Mouse (Mus musculus): ENCODE measurements around the gene Lhfpl5.
A peak's percentile ranks its signal among the peaks of the same experiment; 100 is the strongest.
"Not testable (repeated sequence)": the region's sequence is repeated elsewhere in the genome, so short reads cannot be mapped to it uniquely, and the experiment has no call there.

Lhfpl5 gene

GRCm38 (mm10) chr17:28575244-28576125, at the start of gene Lhfpl5:
Gene Lhfpl5, plus strand, starts transcription at chr17:28575641.
- DNase-seq (ENCODE audit: low spot score) = peak; percentile 24

DNA sequence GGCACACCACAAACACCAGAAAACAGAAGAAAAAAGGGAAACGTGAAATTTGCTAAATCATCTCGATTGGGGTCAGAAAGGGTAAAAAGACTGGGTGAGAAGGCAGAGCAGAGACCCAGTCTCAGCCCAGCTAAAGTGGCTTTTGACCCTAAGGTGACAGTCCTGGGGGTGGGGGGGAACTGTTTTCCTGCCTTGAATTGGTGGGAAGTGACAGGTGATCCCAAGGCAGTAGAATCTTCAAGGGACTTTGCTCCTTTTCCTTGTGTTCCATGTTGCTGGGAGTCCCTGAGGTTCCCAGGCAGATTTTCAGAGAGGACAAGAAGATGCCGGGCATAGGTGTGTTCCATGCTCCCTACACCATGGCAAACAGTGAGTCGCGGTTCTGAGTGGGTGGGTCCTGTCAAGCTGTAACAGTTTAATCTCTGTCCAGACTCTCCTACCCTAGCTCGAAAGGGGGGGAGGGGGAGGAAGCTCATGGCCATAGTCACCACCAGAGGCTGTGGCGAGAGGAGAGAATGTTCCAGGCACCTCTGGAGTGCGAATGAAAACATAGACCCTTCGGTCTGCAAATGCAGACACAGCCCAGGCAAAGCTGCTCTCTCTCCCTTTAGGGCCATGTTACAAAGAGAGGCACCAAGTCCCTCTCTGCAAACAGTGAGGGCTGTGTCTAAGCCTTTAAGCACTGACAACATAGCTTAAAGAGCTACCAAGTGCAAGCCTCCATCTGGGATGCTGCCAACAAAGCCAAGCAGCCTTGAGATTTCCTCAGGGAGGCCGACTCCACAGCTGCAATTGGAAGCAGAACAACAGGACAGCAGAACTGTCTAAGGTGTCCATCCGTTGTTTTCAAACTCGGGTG, 48.0 kb upstream of the Lhfpl5 start:
- no peak for DNase-seq (ENCODE audit: low spot score)

DNA sequence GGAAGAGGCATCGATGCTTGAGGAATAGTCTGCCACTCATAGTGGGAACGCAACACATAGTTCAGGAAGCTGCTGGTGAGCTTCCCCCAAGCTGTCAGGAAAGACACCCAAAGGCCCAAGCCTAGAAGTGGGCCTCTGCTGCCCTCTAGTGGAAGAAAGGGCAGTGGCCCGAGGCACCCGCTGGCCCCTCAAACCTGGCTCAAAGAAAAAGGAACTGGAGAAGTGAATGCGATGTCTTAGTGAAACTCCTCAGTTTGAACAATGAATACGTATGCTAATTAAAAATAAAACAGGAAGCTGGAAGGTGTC, 47.4 kb upstream of the Lhfpl5 start:
- DNase-seq (ENCODE audit: low spot score) = peak; percentile 87

- no peak for DNase-seq (ENCODE audit: low spot score)
Observed at GRCm38 (mm10) chr17:28529116-28529515, 46.3 kb upstream of the Lhfpl5 start.

- no peak for DNase-seq (ENCODE audit: low spot score)
Observed at GRCm38 (mm10) chr17:28530506-28530905, 44.9 kb upstream of the Lhfpl5 start, which contains the start of gene Armc12. Gene Armc12, plus strand, starts transcription at chr17:28530806.

- no peak for DNase-seq (ENCODE audit: low spot score)
Observed at GRCm38 (mm10) chr17:28531946-28532345, 43.5 kb upstream of the Lhfpl5 start.

DNA sequence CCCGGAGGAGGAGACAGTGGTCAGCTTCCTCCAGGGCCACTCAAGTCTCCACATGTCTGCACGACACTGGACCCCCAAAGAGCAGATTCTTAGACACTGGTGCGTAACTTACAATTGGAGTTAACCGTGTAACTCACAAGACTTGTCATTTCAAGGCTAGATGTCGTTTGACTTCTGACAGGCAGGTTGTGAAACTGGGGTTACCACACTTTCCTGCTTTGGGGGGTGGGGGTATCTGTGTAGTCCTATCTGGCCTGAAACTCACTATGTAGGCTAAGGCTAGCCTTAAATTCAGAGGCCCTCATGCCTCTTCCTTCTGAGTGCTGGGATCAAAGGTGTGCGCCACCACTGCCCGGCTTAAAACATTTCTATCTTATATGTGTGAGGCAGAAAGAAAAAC, 42.9 kb upstream of the Lhfpl5 start:
- DNase-seq (ENCODE audit: low spot score) = no peak

- DNase-seq (ENCODE audit: low spot score) = no peak
Observed at GRCm38 (mm10) chr17:28533327-28533726, 42.1 kb upstream of the Lhfpl5 start.

- DNase-seq (ENCODE audit: low spot score) = no peak
Observed at GRCm38 (mm10) chr17:28537881-28538280, 37.6 kb upstream of the Lhfpl5 start.

- DNase-seq (ENCODE audit: low spot score) = no peak
Observed at GRCm38 (mm10) chr17:28546925-28547324, 28.5 kb upstream of the Lhfpl5 start.

- no peak for DNase-seq (ENCODE audit: low spot score)
Observed at GRCm38 (mm10) chr17:28548550-28548949, 26.9 kb upstream of the Lhfpl5 start.

DNA sequence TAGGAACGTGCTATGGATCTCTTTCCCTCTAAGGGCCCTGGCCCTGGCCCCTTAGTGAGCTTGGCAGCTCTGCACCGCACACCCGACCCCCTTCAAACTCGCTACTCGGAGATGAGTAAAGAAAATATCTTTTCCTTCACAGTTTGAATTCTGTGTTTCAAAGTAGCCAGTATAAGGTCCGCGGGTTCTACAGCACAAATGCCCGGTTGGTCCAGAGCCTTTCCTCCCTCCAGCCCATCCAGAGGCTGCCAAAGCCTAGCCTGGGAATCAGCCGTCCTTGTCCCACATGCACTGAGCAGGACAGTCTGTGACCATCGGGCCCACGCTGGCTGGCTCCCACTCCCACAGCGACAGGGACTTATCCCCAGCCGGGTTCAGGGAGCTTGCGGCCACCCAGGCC, 26.3 kb upstream of the Lhfpl5 start, which contains the start of gene Clpsl2:
Gene Clpsl2 (plus strand): TSS at position 301 of the 400 bp plus-strand sequence.
- no peak for DNase-seq (ENCODE audit: low spot score)

DNA sequence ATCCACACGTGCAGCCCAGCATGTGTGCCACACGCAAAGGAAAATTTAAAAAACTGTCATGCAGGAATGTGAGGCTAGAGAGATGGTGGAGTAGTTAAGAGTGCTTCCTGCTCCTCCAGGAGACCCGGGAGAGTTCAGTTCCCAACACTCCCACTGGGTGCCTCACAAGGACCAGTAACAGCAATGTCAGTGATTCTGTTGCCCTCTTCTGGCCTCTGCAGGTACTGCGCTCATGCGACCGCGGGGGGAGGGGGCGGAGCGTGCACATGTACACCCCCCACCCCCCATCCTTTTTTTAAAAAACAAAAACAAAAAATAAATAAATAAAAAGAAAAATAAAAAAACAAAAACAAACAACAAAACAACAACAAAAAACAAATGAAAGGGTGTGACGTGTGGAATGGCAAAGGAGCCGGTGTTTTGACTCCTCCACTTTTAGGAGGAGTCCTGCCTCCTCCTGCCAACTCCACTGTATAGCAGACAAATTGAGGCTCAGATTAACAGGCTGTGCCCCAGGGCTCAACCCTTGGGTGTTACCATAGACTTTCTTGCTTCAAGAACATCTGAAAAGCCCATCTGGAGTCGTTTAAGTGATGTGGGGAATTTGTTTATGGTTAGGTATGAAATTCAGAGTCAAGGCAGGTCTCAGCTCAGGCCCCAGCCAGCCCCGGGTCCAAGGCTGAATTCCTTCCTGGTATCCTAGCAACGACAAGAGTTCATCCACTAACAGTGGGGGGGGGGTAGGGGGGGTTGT, 22.2 kb upstream of the Lhfpl5 start:
- peak; percentile 65 for DNase-seq (ENCODE audit: low spot score)

- DNase-seq (ENCODE audit: low spot score) = not testable (repeated sequence)
Observed at GRCm38 (mm10) chr17:28554021-28554420, 21.4 kb upstream of the Lhfpl5 start.

GRCm38 (mm10) chr17:28556635-28557396, 18.6 kb upstream of the Lhfpl5 start:
- no peak for DNase-seq (ENCODE audit: low spot score)

DNA sequence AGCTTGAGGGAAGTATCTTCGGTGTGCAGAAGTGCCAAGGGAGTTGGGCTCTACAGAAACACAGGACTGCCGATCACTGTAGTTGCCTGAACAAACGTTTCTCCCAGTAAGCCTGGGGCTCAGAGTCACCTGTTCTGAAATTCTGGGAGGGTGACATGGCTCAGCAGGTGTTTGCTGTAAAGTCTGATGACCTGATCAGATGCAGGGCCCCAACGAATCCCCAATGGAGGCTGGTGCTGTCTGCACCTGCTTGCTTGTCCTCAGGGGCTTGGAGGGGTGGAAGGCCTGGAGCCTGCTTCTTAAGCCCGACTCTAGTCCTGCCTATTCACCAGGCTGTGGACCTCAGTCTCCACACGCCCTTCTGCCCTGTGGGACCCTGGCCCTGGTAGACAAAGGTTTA, 17.7 kb upstream of the Lhfpl5 start:
- no peak for DNase-seq (ENCODE audit: low spot score)

DNA sequence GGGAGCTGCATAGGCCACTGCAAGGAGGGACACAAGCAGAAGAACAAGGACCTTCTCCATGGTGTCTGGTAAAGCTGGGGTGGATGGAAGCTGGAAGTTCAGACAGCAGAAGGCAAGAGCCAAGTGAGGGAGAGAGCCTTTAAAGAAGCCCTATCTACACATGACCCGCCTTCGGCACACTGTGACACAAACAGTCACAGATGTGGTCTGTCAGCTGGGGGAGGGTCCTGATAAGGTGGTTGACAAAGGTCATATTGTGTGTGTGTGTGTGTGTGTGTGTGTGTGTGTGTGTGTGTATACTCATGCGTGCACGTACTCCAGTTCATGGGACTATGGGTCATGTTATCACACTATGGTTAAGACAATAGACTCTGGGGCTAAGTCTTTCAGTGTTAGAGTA, 14.8 kb upstream of the Lhfpl5 start, which contains the start of gene Clps:
Gene Clps (minus strand): TSS at position 169 of the 400 bp plus-strand sequence.
- no peak for DNase-seq (ENCODE audit: low spot score)

GRCm38 (mm10) chr17:28561613-28562012, 13.8 kb upstream of the Lhfpl5 start:
- DNase-seq (ENCODE audit: low spot score) = no peak

- no peak for DNase-seq (ENCODE audit: low spot score)
Observed at GRCm38 (mm10) chr17:28565181-28565580, 10.3 kb upstream of the Lhfpl5 start.

DNA sequence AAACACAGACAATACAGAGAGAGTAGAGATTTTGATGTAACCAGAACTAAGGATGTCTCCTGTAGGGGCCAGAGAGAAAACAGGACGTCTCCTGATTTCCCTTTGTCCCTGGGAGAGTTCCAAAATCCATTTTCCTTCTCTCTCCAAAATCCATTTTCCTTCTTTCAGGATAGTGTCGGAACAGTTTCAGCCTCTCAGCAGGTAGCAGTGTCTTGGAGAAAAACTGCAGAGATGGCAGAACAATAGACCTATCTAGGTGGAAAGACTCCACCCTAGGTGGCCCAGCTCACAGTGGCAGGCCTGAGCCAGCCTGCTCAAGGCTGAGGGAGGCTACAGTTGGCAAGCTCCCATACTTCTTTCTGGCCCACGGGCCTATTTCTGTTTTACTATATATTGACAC, 7.9 kb upstream of the Lhfpl5 start:
- no peak for DNase-seq (ENCODE audit: low spot score)

- no peak for DNase-seq (ENCODE audit: low spot score)
Observed at GRCm38 (mm10) chr17:28571868-28572267, 3.6 kb upstream of the Lhfpl5 start.
